Mouse (Mus musculus): Measurements from ENCODE around the gene Tmem252. TPM values are rescaled to one million over a fixed set of nuclear protein-coding genes. Genes with fewer than 3 reads are reported as not detected.

Gene Tmem252
- 13.7 and 14.5 TPM in 2 replicates for polyA plus RNA-seq (2014; fragmentation: Nextera tagmentation; extraction: Ambion mirVana)

- Histone ChIP-seq H3K9me3 (ENCODE audit: control insufficient read depth, low read depth, low read length) (no peaks in the 10 kb centered on the region), H3K4me2 (replicated peaks; ENCODE audit: low read depth, low read length) (no peak within 1 kb of the TSS), H3K27me3 (ENCODE audit: control insufficient read depth, insufficient read depth, low read length) (no peaks in the 10 kb centered on the region), H3K27ac (ENCODE audit: low read length) (no peak within 1 kb of the TSS), H3K4me3 (ENCODE audit: low read depth, low read length) (no peak within 1 kb of the TSS), H3K4me1 (ENCODE audit: control insufficient read depth, insufficient read depth, low read length) (no peaks in the 10 kb centered on the region), H3K36me3 (ENCODE audit: control insufficient read depth, insufficient read depth, low read length) (no peaks in the 10 kb centered on the region), H3K9ac (replicated peaks; ENCODE audit: low read depth, low read length) (no peak within 1 kb of the TSS)
- 54% methylated on average over 3 of the region's 4 CpGs for whole genome bisulfite sequencing
- no peak for ATAC-seq (ENCODE audit: insufficient number of reproducible peaks, insufficient read depth, low FRiP score, low read depth)
These were observed at the start of gene Tmem252 for GRCm38 (mm10) chr19:24673762-24674161. Gene Tmem252 (plus strand): TSS chr19:24674008.

GRCm38 (mm10) chr19:24628049-24628448 is 45.8 kb upstream of the Tmem252 start:
- H3K4me3 ChIP-seq (ENCODE audit: low read depth, low read length) = no peak overlapping the region
- no peak overlapping the region for H3K9ac ChIP-seq (replicated peaks; ENCODE audit: low read depth, low read length)
- no peak overlapping the region for H3K27ac ChIP-seq (ENCODE audit: low read length)
- no peak for ATAC-seq (ENCODE audit: insufficient number of reproducible peaks, insufficient read depth, low FRiP score, low read depth)
- no peak overlapping the region for H3K4me2 ChIP-seq (replicated peaks; ENCODE audit: low read depth, low read length)
- H3K9me3 ChIP-seq (ENCODE audit: control insufficient read depth, low read depth, low read length) = no peaks in the 10 kb centered on the region
- H3K36me3 ChIP-seq (ENCODE audit: control insufficient read depth, insufficient read depth, low read length) = no peaks in the 10 kb centered on the region
- no peaks in the 10 kb centered on the region for H3K4me1 ChIP-seq (ENCODE audit: control insufficient read depth, insufficient read depth, low read length)
- no peaks in the 10 kb centered on the region for H3K27me3 ChIP-seq (ENCODE audit: control insufficient read depth, insufficient read depth, low read length)
- WGBS = 85% methylated on average over 4 of the region's 4 CpGs

- H3K36me3 ChIP-seq (ENCODE audit: control insufficient read depth, insufficient read depth, low read length) = no peaks in the 10 kb centered on the region
- H3K4me1 ChIP-seq (ENCODE audit: control insufficient read depth, insufficient read depth, low read length) = no peaks in the 10 kb centered on the region
- no peak overlapping the region for H3K9ac ChIP-seq (replicated peaks; ENCODE audit: low read depth, low read length)
- H3K27me3 ChIP-seq (ENCODE audit: control insufficient read depth, insufficient read depth, low read length) = no peaks in the 10 kb centered on the region
- ATAC-seq (ENCODE audit: insufficient number of reproducible peaks, insufficient read depth, low FRiP score, low read depth) = no peak
- H3K4me3 ChIP-seq (ENCODE audit: low read depth, low read length) = no peak overlapping the region
- no peak overlapping the region for H3K27ac ChIP-seq (ENCODE audit: low read length)
- no peak overlapping the region for H3K4me2 ChIP-seq (replicated peaks; ENCODE audit: low read depth, low read length)
- 71% methylated on average over 3 of the region's 3 CpGs for WGBS
- H3K9me3 ChIP-seq (ENCODE audit: control insufficient read depth, low read depth, low read length) = no peaks in the 10 kb centered on the region
These were observed 40.8 kb upstream of the Tmem252 start for GRCm38 (mm10) chr19:24633008-24633407.

GRCm38 (mm10) chr19:24634602-24635001 is 39.2 kb upstream of the Tmem252 start:
- Histone ChIP-seq H3K27ac (ENCODE audit: low read length) (no peak overlapping the region), H3K9ac (replicated peaks; ENCODE audit: low read depth, low read length) (no peak overlapping the region), H3K36me3 (ENCODE audit: control insufficient read depth, insufficient read depth, low read length) (no peaks in the 10 kb centered on the region), H3K9me3 (ENCODE audit: control insufficient read depth, low read depth, low read length) (no peaks in the 10 kb centered on the region), H3K4me3 (ENCODE audit: low read depth, low read length) (no peak overlapping the region), H3K27me3 (ENCODE audit: control insufficient read depth, insufficient read depth, low read length) (no peaks in the 10 kb centered on the region), H3K4me2 (replicated peaks; ENCODE audit: low read depth, low read length) (no peak overlapping the region), H3K4me1 (ENCODE audit: control insufficient read depth, insufficient read depth, low read length) (no peaks in the 10 kb centered on the region)
- 5% methylated on average over 7 of the region's 7 CpGs for WGBS
- ATAC-seq (ENCODE audit: insufficient number of reproducible peaks, insufficient read depth, low FRiP score, low read depth) = no peak

- H3K36me3 ChIP-seq (ENCODE audit: control insufficient read depth, insufficient read depth, low read length) = no peaks in the 10 kb centered on the region
- no peaks in the 10 kb centered on the region for H3K9me3 ChIP-seq (ENCODE audit: control insufficient read depth, low read depth, low read length)
- 82% methylated on average over 10 of the region's 10 CpGs for WGBS
- no peak overlapping the region for H3K4me2 ChIP-seq (replicated peaks; ENCODE audit: low read depth, low read length)
- H3K27me3 ChIP-seq (ENCODE audit: control insufficient read depth, insufficient read depth, low read length) = no peaks in the 10 kb centered on the region
- no peak overlapping the region for H3K9ac ChIP-seq (replicated peaks; ENCODE audit: low read depth, low read length)
- no peak overlapping the region for H3K27ac ChIP-seq (ENCODE audit: low read length)
- no peak overlapping the region for H3K4me3 ChIP-seq (ENCODE audit: low read depth, low read length)
- ATAC-seq (ENCODE audit: insufficient number of reproducible peaks, insufficient read depth, low FRiP score, low read depth) = no peak
- no peaks in the 10 kb centered on the region for H3K4me1 ChIP-seq (ENCODE audit: control insufficient read depth, insufficient read depth, low read length)
These were observed 37.2 kb upstream of the Tmem252 start for GRCm38 (mm10) chr19:24636616-24637015.

GRCm38 (mm10) chr19:24637988-24638387 is 35.8 kb upstream of the Tmem252 start:
- Histone ChIP-seq H3K9ac (replicated peaks; ENCODE audit: low read depth, low read length) (no peak overlapping the region), H3K36me3 (ENCODE audit: control insufficient read depth, insufficient read depth, low read length) (no peaks in the 10 kb centered on the region), H3K4me2 (replicated peaks; ENCODE audit: low read depth, low read length) (no peak overlapping the region), H3K27me3 (ENCODE audit: control insufficient read depth, insufficient read depth, low read length) (no peaks in the 10 kb centered on the region), H3K4me3 (ENCODE audit: low read depth, low read length) (no peak overlapping the region), H3K27ac (ENCODE audit: low read length) (no peak overlapping the region), H3K9me3 (ENCODE audit: control insufficient read depth, low read depth, low read length) (no peaks in the 10 kb centered on the region), H3K4me1 (ENCODE audit: control insufficient read depth, insufficient read depth, low read length) (no peaks in the 10 kb centered on the region)
- WGBS = 89% methylated on average over 6 of the region's 6 CpGs
- ATAC-seq (ENCODE audit: insufficient number of reproducible peaks, insufficient read depth, low FRiP score, low read depth) = no peak

GRCm38 (mm10) chr19:24640982-24641381 is 32.8 kb upstream of the Tmem252 start:
- Histone ChIP-seq H3K36me3 (ENCODE audit: control insufficient read depth, insufficient read depth, low read length) (no peaks in the 10 kb centered on the region), H3K27me3 (ENCODE audit: control insufficient read depth, insufficient read depth, low read length) (no peaks in the 10 kb centered on the region), H3K27ac (ENCODE audit: low read length) (no peak overlapping the region), H3K4me1 (ENCODE audit: control insufficient read depth, insufficient read depth, low read length) (no peaks in the 10 kb centered on the region), H3K9me3 (ENCODE audit: control insufficient read depth, low read depth, low read length) (no peaks in the 10 kb centered on the region), H3K4me3 (ENCODE audit: low read depth, low read length) (no peak overlapping the region), H3K9ac (replicated peaks; ENCODE audit: low read depth, low read length) (no peak overlapping the region), H3K4me2 (replicated peaks; ENCODE audit: low read depth, low read length) (no peak overlapping the region)
- no peak for ATAC-seq (ENCODE audit: insufficient number of reproducible peaks, insufficient read depth, low FRiP score, low read depth)
- 83% methylated on average over 6 of the region's 6 CpGs for WGBS

DNA sequence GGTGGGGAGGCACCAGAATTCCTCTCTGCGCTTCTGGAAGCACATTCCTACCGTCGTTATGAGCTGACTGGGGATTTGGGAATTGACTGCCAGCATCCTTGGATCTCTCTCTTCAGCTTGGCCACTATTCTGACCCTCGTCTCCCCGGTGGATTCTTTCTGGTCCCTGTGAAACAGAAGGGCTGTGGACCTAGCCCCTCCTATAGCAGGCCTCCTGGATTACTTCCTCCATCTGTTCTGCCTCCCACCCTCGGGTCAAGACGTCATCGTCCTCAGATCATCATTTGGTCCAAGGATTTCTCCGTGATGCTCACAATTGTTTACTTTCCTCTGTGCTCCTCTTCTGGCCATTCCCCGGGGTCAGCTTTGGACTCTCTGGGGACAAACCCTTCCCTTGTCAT is 28.8 kb upstream of the Tmem252 start:
- Histone ChIP-seq H3K27me3 (ENCODE audit: control insufficient read depth, insufficient read depth, low read length) (no peaks in the 10 kb centered on the region), H3K9ac (replicated peaks; ENCODE audit: low read depth, low read length) (no peak overlapping the region), H3K9me3 (ENCODE audit: control insufficient read depth, low read depth, low read length) (no peaks in the 10 kb centered on the region), H3K36me3 (ENCODE audit: control insufficient read depth, insufficient read depth, low read length) (no peaks in the 10 kb centered on the region), H3K4me3 (ENCODE audit: low read depth, low read length) (no peak overlapping the region), H3K4me1 (ENCODE audit: control insufficient read depth, insufficient read depth, low read length) (no peaks in the 10 kb centered on the region), H3K4me2 (replicated peaks; ENCODE audit: low read depth, low read length) (no peak overlapping the region), H3K27ac (ENCODE audit: low read length) (no peak overlapping the region)
- 62% methylated on average over 10 of the region's 10 CpGs for WGBS
- no peak for ATAC-seq (ENCODE audit: insufficient number of reproducible peaks, insufficient read depth, low FRiP score, low read depth)

GRCm38 (mm10) chr19:24646162-24646829 is 27.5 kb upstream of the Tmem252 start:
- no peaks in the 10 kb centered on the region for H3K4me1 ChIP-seq (ENCODE audit: control insufficient read depth, insufficient read depth, low read length)
- no peak overlapping the region for H3K4me2 ChIP-seq (replicated peaks; ENCODE audit: low read depth, low read length)
- H3K9ac ChIP-seq (replicated peaks; ENCODE audit: low read depth, low read length) = no peak overlapping the region
- no peak overlapping the region for H3K27ac ChIP-seq (ENCODE audit: low read length)
- no peaks in the 10 kb centered on the region for H3K27me3 ChIP-seq (ENCODE audit: control insufficient read depth, insufficient read depth, low read length)
- no peak for ATAC-seq (ENCODE audit: insufficient number of reproducible peaks, insufficient read depth, low FRiP score, low read depth)
- H3K36me3 ChIP-seq (ENCODE audit: control insufficient read depth, insufficient read depth, low read length) = no peaks in the 10 kb centered on the region
- 74% methylated on average over 8 of the region's 8 CpGs for WGBS
- H3K4me3 ChIP-seq (ENCODE audit: low read depth, low read length) = no peak overlapping the region
- no peaks in the 10 kb centered on the region for H3K9me3 ChIP-seq (ENCODE audit: control insufficient read depth, low read depth, low read length)

Data from stomach, embryonic 14.5 days (tissue).